Mouse (Mus musculus) testis, postnatal 10 days (tissue): ENCODE measurements around the gene Tfe3.
"Not testable (repeated sequence)": the region's sequence is repeated elsewhere in the genome, so short reads cannot be mapped to it uniquely, and the experiment has no call there.

ENCODE experiments used
- DNase-seq: peaks from one replicate; pipeline ENCODE4 v3.0.0; 2021; ENCODE audit warnings: low spot score

Tfe3 gene

GRCm38 (mm10) chrX:7753627-7754026 lies 8.7 kb upstream of the Tfe3 start:
- not testable (repeated sequence) for DNase-seq

- no peak for DNase-seq
Measured at GRCm38 (mm10) chrX:7762921-7763197, 499 bp downstream of the Tfe3 start.

GRCm38 (mm10) chrX:7763631-7764393 lies 1.5 kb downstream of the Tfe3 start:
- DNase-seq, result peak; percentile 64

- no peak for DNase-seq
Measured at GRCm38 (mm10) chrX:7764657-7765280, 2.4 kb downstream of the Tfe3 start.

- no peak for DNase-seq
Measured at GRCm38 (mm10) chrX:7765281-7765670, 2.9 kb downstream of the Tfe3 start.

GRCm38 (mm10) chrX:7765764-7766163 lies 3.4 kb downstream of the Tfe3 start:
- DNase-seq, result no peak

- DNase-seq, result no peak
Measured at GRCm38 (mm10) chrX:7769302-7770017, 7.1 kb downstream of the Tfe3 start.

- DNase-seq, result no peak
Measured at GRCm38 (mm10) chrX:7772766-7773165, 10.4 kb downstream of the Tfe3 start.

GRCm38 (mm10) chrX:7775501-7776205 lies 13.3 kb downstream of the Tfe3 start:
- no peak for DNase-seq

- DNase-seq, result peak; percentile 72
Measured at GRCm38 (mm10) chrX:7776329-7777082, 14.1 kb downstream of the Tfe3 start.

GRCm38 (mm10) chrX:7778450-7779244 lies 16.3 kb downstream of the Tfe3 start:
- DNase-seq, result no peak

- DNase-seq, result no peak
Measured at GRCm38 (mm10) chrX:7779294-7779693, 16.9 kb downstream of the Tfe3 start.

GRCm38 (mm10) chrX:7782603-7783092 lies 20.3 kb downstream of the Tfe3 start:
- DNase-seq, result no peak

GRCm38 (mm10) chrX:7789542-7790136 lies 27.3 kb downstream of the Tfe3 start, which contains the start of gene Gripap1:
Gripap1 (plus strand) TSS chrX:7789765.
- peak; percentile 78 for DNase-seq

- no peak for DNase-seq
Measured at GRCm38 (mm10) chrX:7790309-7790708, 27.9 kb downstream of the Tfe3 start.

GRCm38 (mm10) chrX:7793361-7793760 lies 31.0 kb downstream of the Tfe3 start:
- no peak for DNase-seq

GRCm38 (mm10) chrX:7795016-7795415 lies 32.7 kb downstream of the Tfe3 start:
- DNase-seq, result peak; percentile 66

- DNase-seq, result no peak
Measured at GRCm38 (mm10) chrX:7797327-7797726, 35.0 kb downstream of the Tfe3 start.

- not testable (repeated sequence) for DNase-seq
Measured at GRCm38 (mm10) chrX:7802157-7802556, 39.8 kb downstream of the Tfe3 start.

GRCm38 (mm10) chrX:7815016-7815415 lies 52.7 kb downstream of the Tfe3 start:
- peak; percentile 51 for DNase-seq
